Mouse (Mus musculus): ENCODE data around the gene Abca1.

The Abca1 gene

GRCm38 (mm10) chr4:53148817-53149216, 10.9 kb downstream of the Abca1 start:
- no peak for DNase-seq

- no peak for DNase-seq
Measured at GRCm38 (mm10) chr4:53147454-53147853, 12.2 kb downstream of the Abca1 start.

DNA sequence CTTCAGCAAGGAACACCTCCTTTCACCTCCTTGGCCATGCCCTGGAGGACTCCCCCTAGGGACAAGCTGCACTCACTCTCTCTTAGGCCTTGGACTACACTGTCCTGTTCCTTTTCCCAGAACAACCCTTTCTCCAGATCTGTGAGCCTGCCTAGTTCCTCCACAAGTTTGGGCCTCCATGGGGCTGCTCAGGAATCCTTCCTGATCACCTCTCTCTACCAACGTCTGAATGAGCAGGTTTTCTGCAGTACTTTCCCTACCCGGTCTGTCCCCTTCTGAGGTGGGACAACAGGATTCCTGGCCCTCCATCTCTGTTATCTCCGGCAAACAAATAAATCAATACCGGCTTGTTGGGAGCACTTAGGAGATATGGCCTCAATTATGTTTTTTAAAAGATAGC, 12.6 kb downstream of the Abca1 start:
- no peak for DNase-seq

- DNase-seq, result no peak
Measured at GRCm38 (mm10) chr4:53146227-53146949, 13.3 kb downstream of the Abca1 start.

DNA sequence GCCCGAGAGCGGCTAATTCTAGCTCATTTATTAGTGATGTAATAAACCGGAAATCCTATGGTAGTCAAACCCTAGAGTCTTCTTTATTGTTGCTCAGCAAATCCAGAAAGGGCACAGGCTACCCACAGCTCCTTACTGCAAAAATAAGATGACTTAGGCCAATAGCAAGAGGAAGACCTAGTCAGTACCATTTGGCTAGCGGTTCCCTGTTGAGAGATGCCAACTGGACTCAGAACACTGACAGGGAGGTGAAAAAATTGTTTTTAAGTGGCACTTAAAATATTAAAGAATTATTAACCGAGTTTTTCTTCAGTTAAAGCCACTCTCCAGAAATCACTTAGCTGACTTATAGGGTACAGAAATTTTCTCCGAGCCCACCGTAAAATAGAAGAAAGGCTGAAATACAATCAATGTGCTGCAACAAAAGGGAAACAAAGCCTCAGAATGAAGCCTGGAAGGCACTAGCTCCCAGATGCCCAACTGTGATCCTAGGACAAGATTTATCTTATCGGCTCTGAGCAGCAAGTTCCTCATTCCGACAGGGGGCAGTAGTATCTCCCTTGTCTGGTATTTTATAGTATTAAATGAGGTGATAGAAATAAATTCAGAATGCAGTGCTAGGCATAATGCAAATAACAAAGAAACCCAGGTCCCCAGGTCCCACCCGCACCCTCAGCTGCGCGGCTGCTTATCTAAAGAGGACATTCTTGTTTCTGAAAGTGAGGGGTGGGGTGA, 14.1 kb downstream of the Abca1 start:
- DNase-seq, result no peak

GRCm38 (mm10) chr4:53144571-53144970, 15.1 kb downstream of the Abca1 start:
- no peak for DNase-seq

- DNase-seq, result peak; percentile 50
Measured at GRCm38 (mm10) chr4:53144021-53144420, 15.7 kb downstream of the Abca1 start.

DNA sequence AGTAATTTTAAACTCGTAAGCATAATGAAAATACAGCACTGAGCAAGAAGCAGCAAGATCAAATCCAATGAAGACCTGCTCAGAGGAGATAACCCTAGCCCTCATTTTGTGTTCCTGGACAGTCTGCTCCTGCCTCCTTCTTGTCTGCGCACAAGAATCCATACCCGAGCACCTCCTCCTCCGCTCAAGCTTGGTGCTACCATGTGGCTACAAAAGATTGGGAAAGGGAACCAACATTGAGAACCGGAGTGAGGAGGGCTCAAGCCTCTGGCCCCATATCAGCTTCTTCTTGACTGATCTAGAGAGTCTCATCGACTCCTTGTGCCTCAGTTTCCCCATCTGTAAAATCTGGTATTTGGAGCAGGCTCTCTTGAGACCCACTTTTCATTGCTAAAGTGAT, 19.0 kb downstream of the Abca1 start:
- DNase-seq, result no peak

DNA sequence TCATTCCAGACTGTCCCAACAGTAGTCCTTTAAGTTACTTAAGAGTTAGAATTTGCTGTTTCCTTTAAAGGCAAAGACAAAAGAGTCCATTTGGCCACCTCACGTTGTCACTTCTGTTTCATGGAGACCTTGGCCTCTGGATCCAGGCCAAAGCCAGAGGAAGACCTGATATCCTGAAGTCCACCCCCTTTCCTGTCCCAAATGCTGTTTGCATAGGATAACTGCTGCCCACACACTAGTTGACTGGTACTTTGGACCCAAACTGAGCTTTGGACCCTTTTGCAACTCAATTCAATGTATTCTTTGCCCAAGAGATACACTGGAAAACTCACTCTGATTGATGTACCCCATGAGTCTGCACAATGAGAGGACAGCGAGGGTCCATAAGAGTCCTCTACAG, 20.2 kb downstream of the Abca1 start:
- DNase-seq, result peak; percentile 34

DNA sequence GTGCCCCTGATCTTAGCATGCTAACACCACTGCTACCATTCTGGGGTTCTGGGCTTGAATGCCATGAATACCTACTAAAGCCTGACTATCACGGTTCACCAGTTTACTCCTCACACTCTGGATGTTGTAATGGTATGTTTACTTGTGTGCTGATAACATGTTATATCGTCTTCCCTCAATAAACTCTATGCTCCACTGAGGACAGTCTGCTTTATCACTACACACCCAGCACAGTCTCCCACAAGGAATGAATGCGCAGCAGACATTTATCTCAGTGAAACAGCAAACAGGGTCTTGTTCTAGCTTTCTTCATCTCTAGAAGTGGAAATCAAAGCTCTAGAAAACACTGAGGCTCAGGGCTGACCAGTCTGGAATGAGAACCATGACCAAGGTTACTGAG, 20.7 kb downstream of the Abca1 start:
- no peak for DNase-seq

GRCm38 (mm10) chr4:53137087-53137486, 22.6 kb downstream of the Abca1 start:
- no peak for DNase-seq

- no peak for DNase-seq
Measured at GRCm38 (mm10) chr4:53134816-53135215, 24.9 kb downstream of the Abca1 start.

- DNase-seq, result no peak
Measured at GRCm38 (mm10) chr4:53133995-53134394, 25.7 kb downstream of the Abca1 start.

DNA sequence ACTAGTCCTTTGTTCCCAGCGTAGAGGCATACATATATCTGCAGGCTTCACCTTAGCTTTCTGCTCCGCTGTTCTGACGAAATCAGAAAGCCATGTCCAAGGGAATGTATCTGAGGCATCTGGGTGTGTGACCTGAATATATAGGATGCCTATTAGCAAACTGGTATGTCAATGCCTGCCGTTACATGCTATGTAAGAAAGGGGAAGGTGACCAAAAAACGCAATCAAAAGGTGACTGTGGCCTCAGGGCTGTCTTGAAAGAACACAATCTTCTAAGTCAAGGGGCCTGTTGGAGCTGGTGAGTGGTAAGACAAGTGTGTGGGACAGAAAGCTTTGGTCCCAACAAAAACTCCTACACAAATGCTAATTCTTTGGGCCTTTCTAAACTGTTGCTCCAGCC, 28.2 kb downstream of the Abca1 start:
- no peak for DNase-seq

DNA sequence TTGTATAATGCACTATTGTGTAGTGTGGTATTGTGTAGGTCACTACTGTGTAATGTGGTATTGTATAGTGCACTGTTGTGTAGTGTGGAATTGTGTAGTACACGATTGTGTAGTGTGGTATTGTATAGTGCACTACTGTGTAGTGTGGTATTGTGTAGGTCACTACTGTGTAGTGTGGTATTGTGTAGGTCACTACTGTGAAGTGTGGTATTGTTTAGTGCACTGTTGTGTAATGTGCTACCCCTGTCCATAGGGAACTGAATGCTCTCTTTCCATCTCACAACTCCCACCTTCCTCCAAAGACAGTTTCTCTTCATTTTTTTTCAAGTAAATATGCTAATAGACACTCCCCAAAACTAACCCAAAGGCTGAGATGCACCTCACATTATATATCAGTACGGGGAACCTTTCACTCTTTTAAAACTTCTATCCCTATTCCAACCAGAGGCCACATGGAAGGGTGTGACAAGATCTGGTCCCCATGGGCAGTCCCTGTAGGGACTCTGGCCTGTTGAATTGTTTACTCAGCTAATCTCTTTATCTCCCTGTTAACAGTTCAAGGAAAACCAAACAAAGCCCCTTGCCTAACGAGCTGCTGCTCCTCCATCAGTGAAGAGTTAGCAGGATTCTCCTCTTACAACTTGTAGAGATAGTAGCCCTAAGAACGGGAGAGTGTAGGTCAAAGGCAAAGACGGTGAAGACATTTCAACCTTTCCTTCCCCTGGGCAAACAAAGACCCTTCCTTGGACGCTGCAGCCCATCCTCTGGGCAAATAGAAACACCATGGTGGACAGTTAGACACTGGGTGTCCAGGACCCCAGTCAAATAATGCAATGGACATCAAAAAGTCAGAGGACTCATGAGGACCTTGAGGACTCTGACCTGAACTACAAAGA, 28.8 kb downstream of the Abca1 start:
- no peak for DNase-seq

- no peak for DNase-seq
Measured at GRCm38 (mm10) chr4:53129716-53130301, 29.9 kb downstream of the Abca1 start.

- DNase-seq, result no peak
Measured at GRCm38 (mm10) chr4:53127266-53127665, 32.4 kb downstream of the Abca1 start.

GRCm38 (mm10) chr4:53126794-53127193, 32.9 kb downstream of the Abca1 start:
- DNase-seq, result no peak

DNA sequence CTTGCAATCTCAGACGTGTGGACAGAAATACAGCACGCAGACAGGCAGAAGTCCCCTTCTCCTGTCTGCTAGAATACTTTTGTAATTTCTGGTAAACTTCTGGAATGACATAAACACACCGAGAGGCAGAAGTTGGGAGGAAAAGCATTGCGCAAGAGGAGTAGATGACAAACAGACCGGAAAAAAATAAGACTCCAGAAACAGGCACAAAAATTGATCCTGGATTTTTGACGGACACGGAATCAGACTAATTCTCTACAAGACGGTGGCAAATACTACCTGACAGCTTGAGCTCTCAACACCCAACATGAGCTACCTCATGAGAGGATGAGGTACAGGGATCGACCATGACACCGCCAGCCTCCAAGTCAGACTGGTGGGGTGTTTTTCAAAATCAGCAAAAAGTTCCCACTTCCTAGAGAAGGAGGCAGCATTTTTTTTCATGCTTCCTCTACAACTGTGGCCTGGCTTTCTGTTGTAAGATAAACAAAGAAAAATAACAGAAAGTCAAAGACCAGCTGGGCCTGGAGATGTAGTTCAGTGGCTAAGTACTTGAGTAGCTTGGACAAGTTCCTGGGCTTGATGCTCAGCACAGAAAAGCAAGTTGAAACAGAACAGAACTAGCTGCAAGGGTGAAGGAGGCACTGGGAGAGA, 34.7 kb downstream of the Abca1 start:
- no peak for DNase-seq

DNA sequence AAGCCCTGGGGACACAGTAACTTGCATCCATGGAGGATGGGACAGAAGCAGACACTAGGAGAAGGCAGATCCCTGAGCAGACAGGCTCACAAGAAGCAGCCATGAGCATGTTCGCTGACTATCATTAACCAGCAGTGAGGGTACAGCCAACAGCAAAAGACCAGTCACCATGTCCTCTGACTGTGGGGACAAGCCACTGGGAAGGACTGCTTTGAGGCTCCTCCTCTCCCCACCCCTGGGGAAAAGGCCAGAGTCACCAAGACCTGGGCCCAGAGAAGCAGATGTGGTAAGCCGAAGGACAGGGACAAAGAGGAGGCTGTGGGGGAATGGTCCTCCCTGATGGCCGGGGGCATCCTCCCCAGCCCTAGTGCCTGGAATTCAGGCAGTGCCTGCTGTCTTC, 37.4 kb downstream of the Abca1 start:
- no peak for DNase-seq

DNA sequence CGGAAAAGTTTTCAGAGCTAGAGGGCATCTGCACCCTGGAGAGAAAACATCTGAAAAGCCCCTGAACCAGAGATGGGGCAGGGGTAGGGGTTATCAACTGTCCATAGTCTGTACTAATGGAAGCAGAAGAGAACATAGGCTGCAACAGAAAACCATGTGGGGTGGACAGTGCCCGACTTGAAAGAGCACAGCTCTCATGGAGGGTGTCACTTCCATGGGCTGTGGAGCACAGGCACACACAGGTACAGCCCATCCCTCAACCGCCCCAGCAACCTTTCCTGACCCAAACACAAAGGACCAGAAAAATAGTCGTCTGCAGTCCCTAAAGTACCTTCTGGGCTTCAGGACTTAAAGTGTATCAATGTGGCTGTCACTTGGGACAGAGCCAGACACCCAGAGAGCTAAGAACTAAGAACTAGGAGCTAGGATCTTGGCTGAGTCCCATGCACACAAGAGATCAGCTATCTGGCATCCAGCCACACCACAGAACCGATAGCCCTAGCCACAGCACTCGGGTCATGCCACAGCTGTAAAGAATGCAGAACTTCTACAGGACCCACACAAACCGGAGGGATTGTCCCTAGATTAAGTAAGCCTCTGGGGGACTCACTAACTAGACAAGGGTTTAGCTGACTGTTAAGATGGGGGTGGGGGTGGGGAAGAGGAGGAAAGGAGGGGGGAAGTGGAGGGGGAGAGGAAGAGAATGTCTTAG, 38.0 kb downstream of the Abca1 start:
- DNase-seq, result peak; percentile 48

DNA sequence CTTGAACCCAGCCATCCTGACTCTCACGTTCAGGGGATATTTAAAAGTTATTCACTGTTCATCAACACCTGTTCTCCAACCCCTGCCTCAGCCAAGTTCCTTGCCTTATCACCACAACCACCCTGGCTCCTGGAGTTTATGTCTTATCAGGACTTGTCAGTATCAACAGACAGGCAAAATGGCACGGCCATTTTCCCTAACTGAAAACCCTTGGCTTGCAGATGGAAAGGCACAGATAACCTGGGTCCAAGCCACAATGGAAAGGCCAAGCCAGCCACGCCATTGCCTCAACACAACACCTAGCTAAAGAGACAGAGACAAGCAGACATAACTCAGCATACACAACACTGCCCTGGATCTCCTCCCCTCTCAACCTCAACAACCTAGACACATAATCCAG, 38.6 kb downstream of the Abca1 start:
- peak; percentile 66 for DNase-seq

Data from liver (tissue).